Mouse (Mus musculus): ENCODE measurements around the gene Ajm1. TPM values are rescaled to one million over a fixed set of nuclear protein-coding genes. Genes with fewer than 3 reads are reported as not detected.

Ajm1 gene
- polyA plus RNA-seq, 1 experiment from 2014 or later = 7.7 TPM

GRCm38 (mm10) chr2:25573068-25573467, 8.5 kb downstream of the Ajm1 start:
- no peak for ATAC-seq
- H3K9ac ChIP-seq (replicated peaks; ENCODE audit: low read depth, low read length) = no peak overlapping the region
- 91% methylated on average over 2 of the region's 2 CpGs for WGBS
- H3K27me3 ChIP-seq (replicated peaks; ENCODE audit: control insufficient read depth, insufficient read depth, low read length) = peaks cover 23% of the 10 kb centered on the region
- H3K4me3 ChIP-seq (replicated peaks; ENCODE audit: low read length) = no peak overlapping the region
- H3K4me2 ChIP-seq (ENCODE audit: low read length) = no peak overlapping the region
- peaks cover 33% of the 10 kb centered on the region for H3K4me1 ChIP-seq (replicated peaks; ENCODE audit: control insufficient read depth, insufficient read depth, low read length)
- no peaks in the 10 kb centered on the region for H3K9me3 ChIP-seq (ENCODE audit: control insufficient read depth, low read length)
- no peak overlapping the region for H3K27ac ChIP-seq (ENCODE audit: low read length)
- H3K36me3 ChIP-seq (ENCODE audit: control insufficient read depth, insufficient read depth) = peaks cover 4% of the 10 kb centered on the region

DNA sequence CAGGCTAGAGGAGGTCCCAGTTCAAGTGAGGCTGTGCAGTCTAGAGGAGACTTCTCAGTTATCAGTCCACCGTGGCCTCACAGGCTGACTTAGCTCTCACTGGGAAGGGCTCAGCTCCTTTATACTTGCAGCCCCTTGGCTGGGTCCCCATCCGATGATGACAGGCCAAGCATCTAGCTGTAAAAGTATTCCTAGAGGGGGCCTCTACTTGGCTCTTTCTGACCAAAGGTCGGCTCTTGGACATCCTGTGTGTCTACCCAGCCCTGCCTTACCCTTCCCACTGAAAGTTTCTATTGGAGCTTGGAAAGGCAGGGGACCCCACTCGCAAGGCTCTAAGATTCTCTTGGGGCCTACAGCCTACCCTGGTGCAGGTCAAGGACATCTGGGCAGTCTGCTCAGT, 10.3 kb downstream of the Ajm1 start:
- 85% methylated on average over 4 of the region's 4 CpGs for WGBS
- Histone ChIP-seq H3K9me3 (ENCODE audit: control insufficient read depth, low read length) (no peaks in the 10 kb centered on the region), H3K4me2 (ENCODE audit: low read length) (no peak overlapping the region), H3K4me1 (replicated peaks; ENCODE audit: control insufficient read depth, insufficient read depth, low read length) (peaks cover 23% of the 10 kb centered on the region), H3K4me3 (replicated peaks; ENCODE audit: low read length) (no peak overlapping the region), H3K27ac (ENCODE audit: low read length) (no peak overlapping the region), H3K36me3 (ENCODE audit: control insufficient read depth, insufficient read depth) (peaks cover 4% of the 10 kb centered on the region), H3K27me3 (replicated peaks; ENCODE audit: control insufficient read depth, insufficient read depth, low read length) (peaks cover 4% of the 10 kb centered on the region), H3K9ac (replicated peaks; ENCODE audit: low read depth, low read length) (no peak overlapping the region)
- no peak for ATAC-seq

DNA sequence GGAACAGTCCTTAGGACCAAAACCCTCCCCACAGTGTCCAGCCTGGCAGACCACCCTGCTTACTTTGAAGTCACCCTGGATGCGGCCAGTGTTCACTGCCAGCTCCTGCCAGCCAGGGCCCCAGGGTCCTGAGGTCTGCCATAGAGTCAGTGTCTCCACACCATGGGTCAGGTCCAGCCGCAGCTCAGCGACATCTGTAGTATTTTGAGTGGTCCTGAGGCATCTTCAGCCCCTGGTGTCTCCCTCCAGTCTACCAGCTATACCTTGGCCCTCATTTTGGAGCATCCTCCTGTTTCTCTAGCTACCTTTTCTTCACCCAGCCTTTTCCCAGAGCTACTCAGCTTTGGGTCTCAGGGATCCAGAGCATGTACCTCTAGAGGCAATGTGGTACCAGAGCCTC, 12.2 kb downstream of the Ajm1 start:
- no peak overlapping the region for H3K27ac ChIP-seq (ENCODE audit: low read length)
- no peaks in the 10 kb centered on the region for H3K27me3 ChIP-seq (replicated peaks; ENCODE audit: control insufficient read depth, insufficient read depth, low read length)
- H3K4me2 ChIP-seq (ENCODE audit: low read length) = no peak overlapping the region
- H3K9me3 ChIP-seq (ENCODE audit: control insufficient read depth, low read length) = no peaks in the 10 kb centered on the region
- no peak for ATAC-seq
- H3K4me3 ChIP-seq (replicated peaks; ENCODE audit: low read length) = no peak overlapping the region
- WGBS = 98% methylated on average over 3 of the region's 3 CpGs
- H3K4me1 ChIP-seq (replicated peaks; ENCODE audit: control insufficient read depth, insufficient read depth, low read length) = peaks cover 14% of the 10 kb centered on the region
- H3K9ac ChIP-seq (replicated peaks; ENCODE audit: low read depth, low read length) = no peak overlapping the region
- H3K36me3 ChIP-seq (ENCODE audit: control insufficient read depth, insufficient read depth) = peaks cover 4% of the 10 kb centered on the region

- no peak overlapping the region for H3K4me2 ChIP-seq (ENCODE audit: low read length)
- WGBS = 96% methylated on average over 6 of the region's 6 CpGs
- H3K36me3 ChIP-seq (ENCODE audit: control insufficient read depth, insufficient read depth) = peaks cover 4% of the 10 kb centered on the region
- H3K27ac ChIP-seq (ENCODE audit: low read length) = no peak overlapping the region
- H3K4me3 ChIP-seq (replicated peaks; ENCODE audit: low read length) = no peak overlapping the region
- ATAC-seq = no peak
- H3K27me3 ChIP-seq (replicated peaks; ENCODE audit: control insufficient read depth, insufficient read depth, low read length) = no peaks in the 10 kb centered on the region
- H3K9ac ChIP-seq (replicated peaks; ENCODE audit: low read depth, low read length) = no peak overlapping the region
- no peaks in the 10 kb centered on the region for H3K9me3 ChIP-seq (ENCODE audit: control insufficient read depth, low read length)
- peaks cover 7% of the 10 kb centered on the region for H3K4me1 ChIP-seq (replicated peaks; ENCODE audit: control insufficient read depth, insufficient read depth, low read length)
These were observed 13.0 kb downstream of the Ajm1 start for GRCm38 (mm10) chr2:25568473-25569019.

DNA sequence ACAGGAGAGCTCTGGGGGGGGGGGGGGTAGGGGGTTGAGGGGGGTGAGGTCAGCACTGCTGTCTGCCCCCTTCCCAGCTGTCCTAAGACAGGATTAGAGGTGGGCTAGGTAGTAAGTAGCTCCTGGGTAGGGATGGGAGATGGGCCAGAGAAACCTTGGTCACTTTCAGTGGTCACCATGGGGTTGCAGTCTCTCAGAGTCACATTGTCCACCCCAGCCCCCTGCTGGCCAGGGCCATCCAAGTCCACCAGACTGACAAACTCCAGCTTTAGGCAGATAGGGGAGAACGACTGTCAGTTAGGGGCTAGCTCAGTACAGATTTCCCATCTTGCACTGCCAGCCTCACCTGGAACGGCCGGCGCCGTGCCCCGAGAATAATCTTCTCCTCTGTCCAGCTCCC, 15.0 kb downstream of the Ajm1 start:
- H3K9ac ChIP-seq (replicated peaks; ENCODE audit: low read depth, low read length) = no peak overlapping the region

GRCm38 (mm10) chr2:25565741-25566140, 15.8 kb downstream of the Ajm1 start:
- Histone ChIP-seq H3K27me3 (replicated peaks; ENCODE audit: control insufficient read depth, insufficient read depth, low read length) (no peaks in the 10 kb centered on the region), H3K9ac (replicated peaks; ENCODE audit: low read depth, low read length) (no peak overlapping the region), H3K4me1 (replicated peaks; ENCODE audit: control insufficient read depth, insufficient read depth, low read length) (no peaks in the 10 kb centered on the region), H3K4me3 (replicated peaks; ENCODE audit: low read length) (no peak overlapping the region), H3K36me3 (ENCODE audit: control insufficient read depth, insufficient read depth) (peaks cover 18% of the 10 kb centered on the region), H3K4me2 (ENCODE audit: low read length) (no peak overlapping the region), H3K27ac (ENCODE audit: low read length) (no peak overlapping the region), H3K9me3 (ENCODE audit: control insufficient read depth, low read length) (no peaks in the 10 kb centered on the region)
- ATAC-seq = no peak
- 88% methylated on average over 8 of the region's 8 CpGs for WGBS

More for the DNA sequence above, 15.0 kb downstream of the Ajm1 start:
- Histone ChIP-seq H3K4me2 (ENCODE audit: low read length) (no peak overlapping the region), H3K4me1 (replicated peaks; ENCODE audit: control insufficient read depth, insufficient read depth, low read length) (no peaks in the 10 kb centered on the region), H3K27ac (ENCODE audit: low read length) (no peak overlapping the region), H3K4me3 (replicated peaks; ENCODE audit: low read length) (no peak overlapping the region), H3K36me3 (ENCODE audit: control insufficient read depth, insufficient read depth) (peaks cover 11% of the 10 kb centered on the region), H3K9me3 (ENCODE audit: control insufficient read depth, low read length) (no peaks in the 10 kb centered on the region), H3K27me3 (replicated peaks; ENCODE audit: control insufficient read depth, insufficient read depth, low read length) (no peaks in the 10 kb centered on the region)
- WGBS = 85% methylated on average over 6 of the region's 6 CpGs
- no peak for ATAC-seq

- Histone ChIP-seq H3K27ac (ENCODE audit: low read length) (no peak overlapping the region), H3K27me3 (replicated peaks; ENCODE audit: control insufficient read depth, insufficient read depth, low read length) (no peaks in the 10 kb centered on the region), H3K4me2 (ENCODE audit: low read length) (no peak overlapping the region), H3K9me3 (ENCODE audit: control insufficient read depth, low read length) (no peaks in the 10 kb centered on the region), H3K9ac (replicated peaks; ENCODE audit: low read depth, low read length) (no peak overlapping the region), H3K4me1 (replicated peaks; ENCODE audit: control insufficient read depth, insufficient read depth, low read length) (peaks cover 14% of the 10 kb centered on the region), H3K4me3 (replicated peaks; ENCODE audit: low read length) (no peak overlapping the region), H3K36me3 (ENCODE audit: control insufficient read depth, insufficient read depth) (peaks cover 18% of the 10 kb centered on the region)
- no peak for ATAC-seq
- WGBS = 84% methylated on average over 9 of the region's 9 CpGs
These were observed 19.6 kb downstream of the Ajm1 start for GRCm38 (mm10) chr2:25561946-25562345.

GRCm38 (mm10) chr2:25560551-25560950, 21.0 kb downstream of the Ajm1 start:
- no peak overlapping the region for H3K9ac ChIP-seq (replicated peaks; ENCODE audit: low read depth, low read length)
- no peak overlapping the region for H3K27ac ChIP-seq (ENCODE audit: low read length)
- peaks cover 18% of the 10 kb centered on the region for H3K36me3 ChIP-seq (ENCODE audit: control insufficient read depth, insufficient read depth)
- no peaks in the 10 kb centered on the region for H3K27me3 ChIP-seq (replicated peaks; ENCODE audit: control insufficient read depth, insufficient read depth, low read length)
- H3K4me1 ChIP-seq (replicated peaks; ENCODE audit: control insufficient read depth, insufficient read depth, low read length) = peaks cover 19% of the 10 kb centered on the region
- no peak overlapping the region for H3K4me3 ChIP-seq (replicated peaks; ENCODE audit: low read length)
- no peaks in the 10 kb centered on the region for H3K9me3 ChIP-seq (ENCODE audit: control insufficient read depth, low read length)
- ATAC-seq = no peak
- H3K4me2 ChIP-seq (ENCODE audit: low read length) = no peak overlapping the region
- 97% methylated on average over 8 of the region's 8 CpGs for WGBS

DNA sequence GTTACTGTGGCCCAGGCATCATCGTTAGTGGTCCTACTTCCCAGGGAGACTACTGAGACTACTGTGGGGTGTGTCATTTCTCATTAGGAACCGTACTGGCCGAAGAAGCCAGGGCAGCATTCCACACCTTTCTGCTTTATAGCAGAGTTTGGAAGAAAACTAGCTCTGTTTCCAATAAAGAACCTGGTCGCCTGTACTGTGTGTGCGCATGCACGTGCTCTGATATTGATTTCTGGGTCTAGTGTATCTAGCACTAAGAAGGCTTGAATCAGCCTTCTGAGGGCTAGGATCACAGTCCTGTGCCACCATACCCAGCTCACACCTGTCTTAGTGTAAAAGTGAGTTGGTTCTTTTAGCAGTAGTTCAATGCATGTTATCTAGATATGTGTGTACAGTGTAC, 22.8 kb downstream of the Ajm1 start:
- 67% methylated on average over 6 of the region's 6 CpGs for WGBS
- H3K27me3 ChIP-seq (replicated peaks; ENCODE audit: control insufficient read depth, insufficient read depth, low read length) = no peaks in the 10 kb centered on the region
- peak overlapping the region; percentile 92 for H3K4me2 ChIP-seq (ENCODE audit: low read length)
- peaks cover 18% of the 10 kb centered on the region for H3K36me3 ChIP-seq (ENCODE audit: control insufficient read depth, insufficient read depth)
- H3K9me3 ChIP-seq (ENCODE audit: control insufficient read depth, low read length) = no peaks in the 10 kb centered on the region
- ATAC-seq = no peak
- peak overlapping the region; percentile 96 for H3K4me3 ChIP-seq (replicated peaks; ENCODE audit: low read length)
- H3K9ac ChIP-seq (replicated peaks; ENCODE audit: low read depth, low read length) = peak overlapping the region; percentile 90; the same call in 1 of the 2 replicates
- H3K27ac ChIP-seq (ENCODE audit: low read length) = no peak overlapping the region
- peaks cover 19% of the 10 kb centered on the region for H3K4me1 ChIP-seq (replicated peaks; ENCODE audit: control insufficient read depth, insufficient read depth, low read length)

DNA sequence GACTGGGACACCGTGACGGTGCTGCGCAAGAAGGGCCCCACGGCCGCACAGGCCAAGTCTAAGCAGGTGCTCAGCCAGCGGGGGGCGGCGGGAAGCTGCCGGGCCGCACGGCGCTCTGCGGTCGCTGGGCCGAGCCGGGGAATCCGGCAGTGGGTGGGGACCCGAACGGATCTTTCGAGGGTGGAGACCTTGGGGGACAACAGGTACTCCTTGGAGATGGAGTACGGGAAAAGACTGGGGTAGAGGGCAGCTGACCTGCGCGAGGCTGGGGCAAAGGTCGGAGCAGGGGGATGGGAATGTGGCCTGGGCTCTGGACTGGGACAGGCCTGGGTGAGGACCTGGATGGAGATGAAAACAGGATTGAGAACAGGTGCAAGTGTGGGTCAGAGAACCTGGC, 23.6 kb downstream of the Ajm1 start:
- peak; percentile 8; the same call in 1 of the 2 replicates for ATAC-seq
- Histone ChIP-seq H3K4me2 (ENCODE audit: low read length) (peak overlapping the region; percentile 92), H3K27me3 (replicated peaks; ENCODE audit: control insufficient read depth, insufficient read depth, low read length) (no peaks in the 10 kb centered on the region), H3K27ac (ENCODE audit: low read length) (peak overlapping the region; percentile 64; the same call in 1 of the 2 replicates), H3K9me3 (ENCODE audit: control insufficient read depth, low read length) (no peaks in the 10 kb centered on the region), H3K4me3 (replicated peaks; ENCODE audit: low read length) (peak overlapping the region; percentile 96), H3K4me1 (replicated peaks; ENCODE audit: control insufficient read depth, insufficient read depth, low read length) (peaks cover 19% of the 10 kb centered on the region), H3K9ac (replicated peaks; ENCODE audit: low read depth, low read length) (peak overlapping the region; percentile 90), H3K36me3 (ENCODE audit: control insufficient read depth, insufficient read depth) (peaks cover 18% of the 10 kb centered on the region)
- WGBS = under 1% methylated on average over 24 of the region's 24 CpGs

Data from forebrain, embryonic 16.5 days (tissue).